Mouse (Mus musculus) ovary, postnatal 36 days (tissue): Measurements from ENCODE around the gene Faap20.

Experiments used
- DNase-seq: peaks from one replicate; pipeline ENCODE4 v3.0.0; 2022; ENCODE audit warnings: low spot score, mixed read lengths

The Faap20 gene

DNA sequence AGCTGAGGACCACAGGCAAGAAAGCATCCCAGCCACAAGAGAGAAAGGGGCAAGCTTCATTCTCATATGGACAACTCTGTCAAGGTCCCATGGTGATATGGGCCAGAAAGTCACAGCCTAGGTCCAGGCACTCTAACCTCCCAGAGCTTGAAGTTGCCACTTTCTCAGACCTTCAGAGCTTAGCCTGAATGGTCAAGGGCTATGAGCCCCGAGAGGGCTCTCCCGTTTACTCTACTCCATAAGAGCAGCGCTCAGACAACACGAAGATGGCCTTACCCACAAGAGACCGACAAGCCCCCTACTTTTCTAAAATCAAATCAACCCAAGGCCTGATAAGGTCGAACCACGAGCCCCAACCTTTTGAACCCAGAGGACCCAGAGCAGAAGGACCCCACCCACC, 28.5 kb upstream of the Faap20 start:
- no peak for DNase-seq

DNA sequence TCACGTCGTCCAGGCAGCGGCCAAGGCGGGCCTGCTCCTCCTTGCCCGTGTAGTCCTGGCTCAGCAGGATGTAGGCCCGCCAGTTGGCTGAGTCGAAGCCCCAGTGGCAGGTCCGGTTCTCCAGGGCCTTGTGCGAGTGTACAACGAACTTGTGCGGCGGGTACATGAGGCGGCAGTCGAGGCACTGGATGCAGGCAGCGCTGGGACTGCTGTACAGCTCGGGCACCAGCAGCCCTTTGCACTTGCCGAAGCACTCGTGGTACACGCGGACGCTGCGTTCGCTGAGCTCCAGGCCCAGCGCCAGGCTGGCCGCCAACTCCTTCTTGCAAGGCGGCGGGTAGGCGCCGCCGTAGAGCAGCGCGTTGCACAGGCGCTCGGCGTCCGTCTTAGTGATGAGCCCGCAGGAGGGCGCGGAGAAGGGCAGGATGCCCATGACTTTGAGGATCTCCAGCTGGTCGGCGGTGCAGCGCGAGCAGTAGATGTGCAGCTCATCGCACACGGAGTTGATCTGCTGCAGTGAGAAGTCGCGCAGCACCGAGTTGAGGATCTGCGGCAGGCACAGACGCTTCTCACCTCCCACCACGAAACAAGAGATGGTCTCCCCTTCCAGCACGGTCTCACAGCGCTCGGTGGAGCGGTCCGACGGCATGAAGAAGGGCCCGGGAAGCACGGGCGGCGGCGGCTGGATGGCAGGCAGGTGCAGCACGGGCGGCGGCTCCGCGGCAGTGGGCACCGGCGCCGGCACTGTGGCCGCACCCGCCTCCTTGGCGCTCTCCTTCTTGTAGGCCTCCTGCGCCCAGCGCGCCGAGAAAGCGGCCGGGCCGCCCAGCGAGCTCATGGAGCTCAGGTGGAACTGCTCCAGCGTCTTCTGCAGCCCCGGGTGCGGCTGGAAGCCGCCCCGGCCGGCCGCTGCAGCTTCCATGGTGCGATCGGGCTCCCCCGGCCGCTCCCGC, 27.7 kb upstream of the Faap20 start:
- peak; percentile 78 for DNase-seq

DNA sequence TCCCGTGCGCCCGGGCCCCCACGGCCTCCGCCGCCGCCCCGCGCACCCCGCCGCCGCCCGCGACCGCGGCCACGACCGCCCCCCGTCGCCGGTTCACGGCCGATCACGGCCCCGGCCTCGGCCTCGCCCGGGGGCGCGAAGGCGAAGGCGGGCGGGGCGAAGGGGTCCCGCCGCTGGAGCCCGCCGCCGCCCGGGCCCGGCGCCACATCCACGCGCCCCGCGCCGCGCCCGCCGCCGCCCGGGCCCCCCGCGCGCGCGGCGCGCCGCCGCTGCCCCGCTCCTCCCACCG, 27.1 kb upstream of the Faap20 start, which contains the start of gene Ski:
Ski (minus strand) TSS at position 41 of the 289 bp plus-strand sequence.
- DNase-seq = no peak

DNA sequence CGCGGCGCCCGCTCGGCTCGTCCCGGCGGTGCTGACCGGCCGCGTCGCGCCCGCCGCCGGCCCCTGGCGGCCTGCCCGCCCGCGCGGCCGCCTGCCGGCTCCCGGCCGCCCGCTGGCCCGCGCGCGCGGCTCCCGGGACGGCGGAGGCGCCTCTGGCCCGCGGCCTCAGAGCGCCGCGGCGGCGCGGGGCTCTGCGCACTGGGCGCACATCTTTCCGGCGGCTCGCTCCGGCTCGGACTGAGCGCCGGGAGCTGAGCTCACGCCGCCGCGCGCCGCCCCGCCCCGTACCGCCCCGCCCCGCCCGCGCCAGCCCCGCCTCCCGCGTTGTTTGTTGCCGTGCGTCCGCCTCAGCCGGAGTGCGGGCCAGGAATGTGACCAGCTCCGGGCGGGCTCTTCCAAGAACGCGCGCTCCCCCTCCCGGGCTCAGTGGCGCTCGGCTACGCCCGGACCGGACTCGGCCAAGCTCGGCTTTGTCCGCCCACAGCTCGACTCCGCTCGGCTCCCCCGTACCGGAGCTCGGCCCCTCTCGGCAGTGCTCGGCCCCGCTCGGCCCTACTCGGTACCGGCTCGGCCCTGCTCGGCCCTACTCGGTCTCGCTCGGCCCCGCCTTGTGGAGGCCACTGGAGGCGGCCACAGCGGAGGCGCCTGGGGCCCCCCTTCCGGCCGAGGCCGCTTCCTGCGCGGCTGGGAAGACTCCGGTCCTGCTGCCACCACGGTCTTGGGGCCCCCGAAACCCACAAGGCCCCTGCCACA, 26.6 kb upstream of the Faap20 start:
- peak; percentile 100 for DNase-seq

DNA sequence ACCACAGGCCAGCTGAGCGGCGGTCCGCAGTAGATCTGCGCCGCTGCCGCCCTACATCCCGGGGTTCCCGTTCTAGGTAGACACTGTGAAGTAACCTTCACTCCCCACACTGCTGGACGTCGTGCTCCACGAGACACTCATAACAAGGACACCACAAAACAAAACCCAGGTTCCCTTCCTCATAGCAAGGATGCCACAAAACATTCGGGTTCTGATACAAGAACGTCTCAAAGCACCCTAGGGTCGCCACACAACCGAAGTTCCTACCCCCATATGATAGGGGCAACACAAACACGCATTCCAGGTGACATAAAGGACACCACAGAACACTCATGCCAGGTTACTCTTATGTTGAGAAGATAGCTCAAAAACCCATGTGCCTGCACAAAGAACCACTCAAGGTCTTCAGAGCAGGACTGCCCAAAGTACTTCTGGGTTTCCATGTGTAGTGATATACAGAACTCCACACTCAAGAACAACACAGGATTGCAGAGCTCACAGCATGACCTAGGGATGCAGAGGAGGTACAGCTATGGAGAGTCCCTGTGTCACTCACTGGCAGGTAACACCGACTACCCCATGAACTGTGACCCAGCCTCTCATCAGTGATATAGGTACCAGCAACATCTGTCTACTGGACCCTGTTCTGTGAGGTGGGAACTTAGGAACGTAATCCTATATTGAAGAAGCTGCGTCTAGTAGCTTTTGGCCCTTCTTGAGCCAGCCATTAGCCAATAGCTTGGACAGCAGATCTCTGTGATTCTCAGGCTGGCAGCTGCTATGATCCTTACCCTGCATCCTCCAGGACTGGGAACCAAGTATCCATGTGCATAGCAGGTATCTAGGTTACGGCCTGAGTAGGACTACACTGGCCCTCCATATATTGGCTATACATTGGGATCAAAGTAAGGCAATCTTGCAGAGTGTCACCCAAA, 25.7 kb upstream of the Faap20 start:
- DNase-seq = no peak

DNA sequence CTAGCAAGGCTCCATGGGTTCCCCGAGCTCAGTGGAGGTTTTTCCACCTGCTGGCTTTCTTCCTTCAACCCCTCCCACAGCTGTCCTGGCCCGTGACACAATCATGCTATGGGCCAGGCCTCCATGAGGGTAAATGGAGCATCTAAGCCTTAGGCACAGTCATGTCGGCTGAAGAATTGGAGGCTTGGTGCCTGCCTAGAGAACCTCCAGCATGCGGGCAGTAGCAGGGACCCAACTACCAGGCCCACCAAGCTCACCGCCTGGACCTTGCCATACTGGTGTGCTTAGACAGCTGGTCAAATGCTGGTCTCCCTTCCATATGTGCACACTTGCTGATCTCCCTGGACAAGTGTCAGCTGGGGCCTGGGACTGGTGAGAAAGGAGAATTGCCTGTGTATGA, 23.7 kb upstream of the Faap20 start:
- DNase-seq = no peak

DNA sequence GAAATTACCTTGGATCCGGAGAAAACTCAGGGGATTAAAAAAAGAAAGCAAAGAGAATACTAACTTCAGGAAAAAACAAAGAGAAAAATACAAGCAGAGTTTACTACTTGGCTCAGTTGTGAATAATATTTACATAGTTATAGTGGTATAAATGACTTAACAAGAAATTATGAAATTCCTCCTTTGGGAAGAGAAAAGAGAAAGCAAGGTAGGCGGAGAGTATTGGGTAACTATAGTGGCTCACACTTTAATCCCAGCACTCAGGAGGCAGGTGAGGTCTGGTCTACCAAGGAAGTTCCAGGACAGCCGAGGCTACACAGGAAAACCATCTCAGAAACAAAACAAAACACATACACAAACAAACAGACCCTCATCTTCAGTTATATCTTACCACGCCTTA, 21.6 kb upstream of the Faap20 start:
- no peak for DNase-seq

DNA sequence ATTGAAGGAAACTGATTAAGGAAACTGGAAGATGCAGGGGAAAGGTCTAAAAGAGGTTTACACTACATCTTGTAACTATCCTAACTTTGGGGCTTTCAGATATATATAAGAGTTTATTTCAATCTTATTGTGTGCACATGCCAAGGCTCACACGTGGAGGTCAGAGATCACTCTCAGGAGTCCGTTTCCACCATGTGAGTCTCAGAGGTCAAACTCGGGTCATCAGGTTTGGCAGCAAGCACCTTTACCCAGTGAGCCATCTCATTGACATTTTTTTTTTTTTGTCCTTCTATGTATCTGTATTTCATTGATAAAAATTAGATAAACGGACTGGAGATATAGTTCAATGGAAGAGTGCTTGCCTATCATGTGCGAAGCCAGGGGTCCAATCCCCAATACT, 21.1 kb upstream of the Faap20 start:
- no peak for DNase-seq

DNA sequence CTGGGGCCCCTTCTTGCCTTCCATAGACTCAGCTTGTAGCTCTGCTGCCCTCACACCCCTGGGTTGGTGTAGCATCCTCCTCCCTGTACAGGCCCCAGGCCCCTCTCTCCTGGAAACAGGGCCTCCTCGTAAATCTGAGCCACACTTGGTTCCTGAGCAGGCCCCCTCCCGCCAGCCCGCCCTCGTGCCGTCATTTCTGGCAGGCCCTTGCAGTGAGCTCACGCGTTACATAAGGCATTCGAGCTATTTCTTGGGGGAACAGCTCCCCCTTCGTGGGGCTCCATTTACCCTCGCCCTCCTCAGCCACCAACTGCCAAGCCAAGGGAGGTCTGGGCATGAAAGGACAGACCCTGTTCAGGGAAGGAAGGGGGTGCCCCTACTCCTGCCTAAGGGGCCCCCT, 15.7 kb upstream of the Faap20 start:
- peak; percentile 66 for DNase-seq

DNA sequence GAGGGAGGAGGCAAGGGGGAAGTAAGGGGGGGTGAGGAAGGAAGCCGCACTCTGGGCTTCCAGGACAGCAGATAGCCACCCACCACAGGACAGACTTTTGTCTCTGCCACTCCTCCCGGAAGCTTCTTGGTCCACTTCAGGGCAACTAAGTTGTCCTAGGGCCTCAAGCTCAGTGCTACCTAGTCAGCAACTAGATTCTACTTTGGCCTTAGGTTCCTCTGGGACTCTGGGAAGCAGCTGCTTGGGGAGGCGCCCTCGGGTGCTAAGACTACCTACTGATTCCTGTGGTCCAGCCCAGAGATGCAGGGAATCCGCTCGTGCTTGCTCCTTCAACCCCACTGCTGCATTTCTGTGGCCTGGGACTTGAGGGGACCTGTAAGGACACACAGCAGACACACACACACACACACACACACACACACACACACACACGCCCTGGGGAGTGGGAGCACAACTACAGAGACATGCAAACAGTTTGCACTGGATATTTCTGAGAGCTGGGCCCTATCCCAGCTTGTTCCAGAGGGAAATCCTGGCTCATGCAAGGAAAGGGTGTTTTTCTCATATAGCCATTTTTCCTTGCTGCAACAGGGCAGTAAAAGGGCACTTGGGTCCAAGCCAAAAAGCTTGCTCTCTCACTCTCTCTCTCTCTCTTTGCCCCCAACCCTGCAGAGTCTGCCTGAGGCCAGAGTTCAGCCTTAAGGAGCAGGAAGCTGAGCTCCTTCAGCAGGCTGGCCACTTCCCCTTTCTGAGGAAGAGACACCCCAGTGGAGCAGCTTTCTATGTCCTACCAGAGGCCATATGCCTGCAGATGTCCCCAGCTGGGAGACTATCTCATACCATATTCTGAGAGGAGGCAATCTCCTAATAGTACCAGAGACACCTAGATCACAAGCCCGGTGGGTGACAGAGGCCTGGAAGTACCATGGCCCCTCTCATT, 15.0 kb upstream of the Faap20 start:
- no peak for DNase-seq

DNA sequence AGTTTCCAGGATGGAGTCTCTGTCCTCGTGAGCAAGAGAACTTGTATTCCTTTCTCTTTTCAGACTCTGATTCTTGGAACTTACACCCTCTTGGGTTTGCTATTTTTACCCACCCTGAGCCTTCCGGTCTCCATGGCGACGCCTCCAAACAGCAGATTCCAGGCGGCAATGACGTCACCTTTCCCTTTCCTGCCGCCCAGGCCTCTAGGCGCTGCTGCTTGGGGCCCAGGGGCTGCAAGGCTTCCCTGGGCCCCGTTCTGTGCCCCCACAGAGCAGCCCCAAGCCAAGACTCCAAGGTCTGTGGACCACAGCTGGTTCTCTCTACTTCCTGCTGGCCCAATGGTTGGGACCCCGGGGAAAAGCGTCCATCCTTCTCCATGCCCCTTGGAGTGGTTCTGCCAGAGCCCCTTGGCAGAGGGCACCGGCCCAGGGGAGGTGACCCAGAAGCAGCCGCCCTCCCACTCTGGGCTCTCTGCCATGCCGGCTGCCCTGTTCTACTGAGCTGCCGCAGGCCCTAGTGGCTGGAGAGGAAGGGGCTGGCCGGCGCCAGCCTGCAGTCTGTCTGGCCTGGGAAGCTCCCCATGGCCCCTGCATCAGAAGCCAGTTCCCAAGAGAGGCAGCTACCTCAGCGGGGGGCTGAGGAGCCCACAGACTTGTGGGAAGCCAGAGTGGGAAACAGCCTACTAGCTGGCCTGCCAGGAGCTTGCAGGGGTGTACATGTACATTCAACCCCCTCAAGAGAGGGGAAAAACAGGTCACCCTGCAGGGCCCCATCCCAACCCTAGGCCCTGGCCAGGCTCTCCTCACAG, 14.1 kb upstream of the Faap20 start:
- peak; percentile 82 for DNase-seq

DNA sequence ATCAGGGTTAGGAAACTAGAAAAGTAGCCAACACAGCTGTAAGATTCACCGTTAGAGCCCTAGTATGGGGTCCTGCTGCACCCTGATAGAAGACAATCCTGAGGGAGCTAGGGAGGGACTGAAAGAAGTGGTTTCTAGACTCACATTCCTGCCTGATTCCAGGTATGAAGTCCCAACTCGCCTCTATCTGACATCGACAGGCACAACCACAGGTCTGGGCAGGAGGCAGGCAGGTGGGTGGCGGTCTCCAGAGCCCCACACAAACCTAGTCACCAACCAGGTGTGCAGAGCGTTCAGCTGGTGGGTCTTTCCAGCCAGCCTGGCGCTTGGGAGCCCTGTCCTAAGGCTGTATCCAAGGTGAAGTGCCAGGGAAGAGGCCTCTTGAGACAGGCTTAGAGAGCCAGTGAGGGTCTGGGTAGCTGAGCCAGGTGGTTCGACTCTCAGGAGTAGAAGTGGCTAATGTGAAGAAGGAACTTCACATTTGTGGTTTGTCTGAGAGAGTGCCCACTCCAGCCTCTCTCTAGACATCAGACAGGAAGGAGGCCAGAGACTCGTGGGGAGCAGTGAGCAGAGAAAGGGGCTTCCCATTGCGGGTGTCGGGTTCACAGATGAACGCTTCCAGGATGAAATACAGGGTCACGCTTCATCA, 12.7 kb upstream of the Faap20 start:
- no peak for DNase-seq

DNA sequence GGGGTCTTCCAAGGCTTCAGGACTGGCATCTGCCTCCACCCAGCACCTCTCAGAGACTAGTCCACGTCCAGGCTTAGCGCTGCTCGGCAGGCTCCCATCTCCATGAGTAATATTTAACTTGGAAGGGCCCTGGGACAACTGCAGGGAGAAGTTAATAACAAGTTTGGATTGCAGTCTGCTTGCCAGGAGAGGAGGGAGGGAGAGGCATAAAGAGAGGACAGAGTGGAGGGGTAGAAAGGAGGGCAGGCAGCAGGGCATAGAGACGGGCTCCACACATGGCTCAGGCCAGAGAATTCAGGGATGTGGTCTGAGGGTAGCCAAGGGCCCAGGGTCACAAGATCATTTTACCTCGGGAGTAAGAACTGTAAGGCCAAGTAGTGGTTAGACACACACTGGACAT, 11.3 kb upstream of the Faap20 start:
- no peak for DNase-seq

DNA sequence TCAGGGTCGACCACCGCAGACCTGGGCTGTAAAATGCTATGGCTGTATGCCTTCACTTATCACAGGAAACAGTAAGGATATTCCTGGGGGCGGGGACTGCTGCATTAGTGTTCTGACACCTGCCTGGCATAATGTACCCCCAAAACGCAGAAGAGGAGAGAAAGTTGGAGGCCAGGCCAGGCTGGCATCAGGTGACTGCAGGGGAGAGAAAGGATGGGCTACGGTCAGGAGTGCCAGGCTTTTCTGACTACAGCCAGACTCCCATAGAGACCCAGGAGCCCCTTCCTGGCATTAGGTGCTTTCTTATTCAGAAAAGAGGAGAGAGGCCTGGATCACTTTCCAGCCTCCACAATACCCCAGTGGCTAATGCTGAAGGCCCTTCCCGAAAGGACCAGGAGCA, 10.1 kb upstream of the Faap20 start:
- no peak for DNase-seq

DNA sequence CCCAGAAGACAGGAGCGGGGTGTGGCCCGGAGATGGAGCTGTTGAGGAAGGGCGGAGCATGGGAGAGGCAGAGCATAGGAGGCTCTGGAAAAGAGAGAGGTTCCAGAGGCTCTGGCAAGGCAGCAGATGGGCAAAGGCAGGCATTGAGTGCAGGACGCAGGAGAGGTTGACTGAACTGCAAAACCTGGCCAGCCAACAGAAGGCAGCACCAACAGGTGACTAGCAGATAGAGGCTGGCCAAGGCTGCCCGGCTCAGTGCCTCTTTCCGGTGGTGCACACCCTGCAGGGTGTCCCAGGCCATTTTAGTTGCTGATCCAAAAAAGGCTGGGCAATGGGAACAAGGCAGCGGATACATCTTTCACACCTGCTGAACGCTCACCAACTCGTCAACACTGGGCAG, 7.8 kb upstream of the Faap20 start:
- no peak for DNase-seq

DNA sequence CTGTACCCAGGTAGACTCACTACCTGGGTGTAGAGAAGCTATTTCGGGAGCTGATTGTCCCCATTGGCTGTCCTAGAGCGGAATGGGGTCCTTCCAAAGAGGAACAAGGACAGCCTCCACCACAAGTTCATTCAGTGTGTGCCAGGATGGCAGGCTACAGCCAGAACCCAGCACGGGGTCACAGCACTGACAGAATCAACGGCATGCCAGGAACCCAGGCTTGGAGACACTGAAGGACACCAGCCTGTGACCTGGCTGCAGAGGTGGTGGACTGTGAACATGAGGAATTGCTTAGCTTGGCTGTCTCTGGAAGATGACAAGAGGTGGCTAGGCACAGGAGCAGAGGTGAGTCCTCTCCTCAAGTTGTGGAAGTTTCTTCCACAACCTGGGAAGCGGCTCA, 7.3 kb upstream of the Faap20 start:
- no peak for DNase-seq

DNA sequence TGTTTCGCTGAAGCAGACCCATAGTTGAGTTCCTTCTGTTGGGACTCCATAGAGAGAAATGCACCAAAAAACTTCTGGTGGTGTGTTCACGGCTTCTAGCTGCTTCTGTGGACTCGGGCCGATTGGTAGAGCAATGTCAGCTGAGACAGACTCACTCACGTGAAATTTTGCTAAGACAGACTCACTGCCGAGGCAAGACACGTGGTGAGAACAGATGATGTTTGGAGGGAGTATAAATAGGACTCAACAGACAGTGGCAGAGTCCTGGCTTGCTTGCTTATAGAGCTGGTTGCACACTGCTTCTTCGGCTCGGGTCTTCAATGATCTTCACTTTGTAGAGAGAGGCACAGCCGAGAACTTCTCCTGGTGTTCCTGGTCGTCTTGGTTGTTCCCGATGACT, 6.4 kb upstream of the Faap20 start:
- DNase-seq = no peak

DNA sequence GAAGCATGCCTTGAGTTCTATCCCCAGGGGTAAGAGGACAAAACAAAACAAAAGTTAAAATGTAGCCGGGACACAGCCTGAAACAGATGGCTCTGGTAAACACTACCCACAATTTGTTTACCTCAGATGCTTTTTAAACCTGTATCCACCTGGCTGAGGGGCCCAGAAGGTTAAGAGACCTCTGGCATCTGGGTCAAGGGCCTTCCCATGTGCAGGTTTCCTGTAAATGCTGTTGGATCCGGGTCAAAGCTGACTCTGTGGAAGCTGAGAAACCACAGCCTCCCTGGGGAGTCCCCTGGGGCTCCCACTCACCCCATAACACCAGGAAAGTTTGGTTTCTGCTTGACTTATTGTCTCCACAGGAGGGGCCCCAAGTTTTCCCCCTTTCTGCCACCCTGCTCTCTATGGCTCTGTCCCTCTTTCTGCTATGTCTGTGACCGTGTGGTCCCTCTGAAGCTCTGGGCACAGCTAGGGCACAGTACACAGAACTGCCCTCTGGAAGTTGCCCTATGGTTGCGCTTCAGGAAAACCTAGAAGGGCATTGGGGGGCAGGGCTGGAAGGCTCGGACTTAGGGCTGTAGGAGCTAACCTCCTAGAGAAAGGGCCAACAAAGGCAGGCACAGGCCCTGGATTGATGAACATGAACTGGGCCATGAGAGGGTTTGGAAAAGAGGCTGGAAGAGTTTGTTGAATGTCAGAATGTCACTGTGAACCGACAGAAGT, 3.7 kb upstream of the Faap20 start:
- no peak for DNase-seq

DNA sequence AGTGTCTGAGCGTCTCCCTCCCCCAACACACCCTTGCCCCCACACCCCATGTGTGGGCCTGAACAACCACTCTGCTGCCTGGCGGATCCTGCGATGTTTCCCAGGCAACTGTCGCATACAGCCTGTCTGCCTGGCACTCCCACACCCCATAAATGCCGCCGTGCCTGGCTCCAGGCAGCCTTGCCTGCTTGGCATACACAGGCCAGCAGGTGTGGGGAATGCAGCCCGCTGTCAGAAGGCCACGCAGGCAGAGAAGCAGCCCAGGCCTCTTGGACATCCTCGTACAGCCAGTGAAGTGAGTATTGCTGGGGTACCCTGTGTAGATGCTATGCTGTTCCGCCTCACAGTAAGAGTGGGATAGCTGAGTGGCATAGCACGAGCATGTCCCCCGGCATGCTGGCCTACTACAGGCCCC, 2.9 kb upstream of the Faap20 start:
- peak; percentile 37 for DNase-seq
